Mouse (Mus musculus) stomach, postnatal 0 days (tissue): ENCODE measurements around the gene Otud7a. TPM values are rescaled to one million over a fixed set of nuclear protein-coding genes. Genes with fewer than 3 reads are reported as not detected.

ENCODE experiments used
- ATAC-seq: fragments of 200-750 bp; cut with Nextera tagmentation; 2 replicates; pipeline ENCODE4 v1.8.0; 2017; ENCODE audit not compliant: low FRiP score, low TSS enrichment
- DNase-seq: peaks from one replicate; pipeline ENCODE4 v3.0.0-alpha.2; 2016; ENCODE audit warnings: low spot score
- H3K27ac ChIP-seq: fragments of 300-500 bp; sonication (generic); replicated peaks from 2 replicates; pipeline ENCODE4 v1.5.1; 2014; ENCODE audit warnings: mild to moderate bottlenecking, control low read depth
- H3K27me3 ChIP-seq: fragments of 300-500 bp; sonication (generic); 2 replicates; pipeline ENCODE4 v1.6.1; 2014; ENCODE audit warnings: low read length; ENCODE audit not compliant: control insufficient read depth, insufficient read depth
- H3K36me3 ChIP-seq: fragments of 300-500 bp; sonication (generic); 2 replicates; pipeline ENCODE4 v1.6.1; 2014; ENCODE audit warnings: low read length, mixed read lengths; ENCODE audit not compliant: control insufficient read depth, insufficient read depth
- H3K4me1 ChIP-seq: fragments of 300-500 bp; sonication (generic); replicated peaks from 2 replicates; pipeline ENCODE4 v1.6.1; 2014; ENCODE audit warnings: antibody characterized with exemption; ENCODE audit not compliant: control insufficient read depth, insufficient read depth
- H3K4me2 ChIP-seq: fragments of 300-500 bp; sonication (generic); replicated peaks from 2 replicates; pipeline ENCODE4 v1.6.1; 2014; ENCODE audit warnings: low read depth, mild to moderate bottlenecking, control low read depth, moderate library complexity
- H3K4me3 ChIP-seq: fragments of 300-500 bp; sonication (generic); 2 replicates; pipeline ENCODE4 v1.5.1; 2014; ENCODE audit warnings: low read depth, low read length, control low read depth
- H3K9ac ChIP-seq: fragments of 300-500 bp; sonication (generic); 2 replicates; pipeline ENCODE4 v1.6.1; 2014; ENCODE audit warnings: mild to moderate bottlenecking, low read length, control low read depth, mixed read lengths
- H3K9me3 ChIP-seq: fragments of 300-500 bp; sonication (generic); 2 replicates; pipeline ENCODE4 v1.6.1; 2016; ENCODE audit warnings: low read length; ENCODE audit not compliant: control insufficient read depth
- CTCF ChIP-seq: IDR thresholded peaks from 2 replicates; pipeline ENCODE4 v1.5.1; 2016; ENCODE audit warnings: antibody characterized with exemption, low read depth, mild to moderate bottlenecking, moderate library complexity
- EP300 ChIP-seq: optimal IDR thresholded peaks from 2 replicates; pipeline ENCODE3; 2016; ENCODE audit warnings: antibody characterized with exemption
- WGBS: fragments of 180-500 bp; shearing (Covaris S2); extraction: QIAGEN DNeasy Blood & Tissue Kit; methylation state at CpG from one replicate; pipeline ENCODE4 v1.1.7; 2014; 5-methylcytosine and 5-hydroxymethylcytosine counted together
- polyA plus RNA-seq: library from polyadenylated mRNA; unstranded; fragments of >200 nt; fragmentation: Nextera tagmentation; extraction: Ambion mirVana; gene quantifications from 2 replicates; pipeline ENCODE4 v1.2.1, GENCODE M21; 2015

Gene Otud7a
- polyA plus RNA-seq, 1 experiment from 2014 or later: 0.13 TPM

- H3K4me2 ChIP-seq: no peak overlapping the region
- ATAC-seq: no peak
Measured at GRCm38 (mm10) chr7:63508079-63508478, 63.5 kb downstream of the Otud7a start.

GRCm38 (mm10) chr7:63509825-63510224 is 65.3 kb downstream of the Otud7a start:
- Histone ChIP-seq H3K27ac (no peak overlapping the region), H3K4me3 (no peak overlapping the region), H3K9me3 (no peaks in the 10 kb centered on the region), H3K4me2 (no peak overlapping the region), H3K27me3 (no peaks in the 10 kb centered on the region), H3K9ac (no peak overlapping the region), H3K4me1 (no peaks in the 10 kb centered on the region), H3K36me3 (no peaks in the 10 kb centered on the region)
- no peak for DNase-seq
- TF ChIP-seq EP300: no peak
- no peak for TF ChIP-seq CTCF
- ATAC-seq: no peak
- WGBS: 60% methylated on average over 1 of the region's 1 CpGs

More at GRCm38 (mm10) chr7:63508079-63508478, 63.5 kb downstream of the Otud7a start:
- no peak overlapping the region for H3K9ac ChIP-seq
- no peaks in the 10 kb centered on the region for H3K9me3 ChIP-seq
- H3K27me3 ChIP-seq: no peaks in the 10 kb centered on the region
- H3K4me3 ChIP-seq: no peak overlapping the region
- DNase-seq: no peak
- no peak for TF ChIP-seq EP300
- no peak for TF ChIP-seq CTCF
- H3K27ac ChIP-seq: no peak overlapping the region
- H3K4me1 ChIP-seq: no peaks in the 10 kb centered on the region
- WGBS: 95% methylated on average over 2 of the region's 2 CpGs
- H3K36me3 ChIP-seq: no peaks in the 10 kb centered on the region

DNA sequence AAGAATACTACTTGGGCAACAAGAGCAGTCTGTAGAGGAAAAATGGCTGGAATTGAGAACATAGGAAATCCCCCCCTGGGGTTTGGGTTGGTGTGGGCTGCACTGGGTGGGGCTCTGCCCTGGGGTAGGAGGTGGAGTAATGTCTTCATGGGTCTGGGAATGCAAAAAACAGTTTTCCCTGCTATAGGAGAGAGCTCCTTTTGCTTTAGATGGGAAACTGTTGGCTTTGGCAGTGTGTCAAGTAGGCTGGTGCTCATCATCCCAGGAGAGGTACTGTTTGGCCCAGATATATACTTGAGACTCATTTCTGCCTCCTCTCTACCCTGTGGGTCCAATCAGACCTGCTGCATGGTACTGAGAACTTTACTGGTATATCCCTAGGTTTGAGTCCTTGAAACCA is 66.9 kb downstream of the Otud7a start:
- H3K9me3 ChIP-seq: no peaks in the 10 kb centered on the region
- H3K4me1 ChIP-seq: no peaks in the 10 kb centered on the region
- TF ChIP-seq EP300: no peak
- TF ChIP-seq CTCF: no peak
- no peak overlapping the region for H3K27ac ChIP-seq
- H3K4me2 ChIP-seq: no peak overlapping the region
- no peak overlapping the region for H3K9ac ChIP-seq
- no peak overlapping the region for H3K4me3 ChIP-seq
- ATAC-seq: no peak
- H3K27me3 ChIP-seq: no peaks in the 10 kb centered on the region
- H3K36me3 ChIP-seq: no peaks in the 10 kb centered on the region
- no peak for DNase-seq

- H3K4me1 ChIP-seq: no peaks in the 10 kb centered on the region
- WGBS: 63% methylated on average over 2 of the region's 2 CpGs
- DNase-seq: no peak
- no peaks in the 10 kb centered on the region for H3K36me3 ChIP-seq
- H3K27ac ChIP-seq: no peak overlapping the region
- TF ChIP-seq CTCF (no peak), EP300 (no peak)
- no peak overlapping the region for H3K4me3 ChIP-seq
- no peak overlapping the region for H3K9ac ChIP-seq
- H3K9me3 ChIP-seq: no peaks in the 10 kb centered on the region
- no peak for ATAC-seq
- no peak overlapping the region for H3K4me2 ChIP-seq
- H3K27me3 ChIP-seq: no peaks in the 10 kb centered on the region
Measured at GRCm38 (mm10) chr7:63512561-63512960, 68.0 kb downstream of the Otud7a start.

DNA sequence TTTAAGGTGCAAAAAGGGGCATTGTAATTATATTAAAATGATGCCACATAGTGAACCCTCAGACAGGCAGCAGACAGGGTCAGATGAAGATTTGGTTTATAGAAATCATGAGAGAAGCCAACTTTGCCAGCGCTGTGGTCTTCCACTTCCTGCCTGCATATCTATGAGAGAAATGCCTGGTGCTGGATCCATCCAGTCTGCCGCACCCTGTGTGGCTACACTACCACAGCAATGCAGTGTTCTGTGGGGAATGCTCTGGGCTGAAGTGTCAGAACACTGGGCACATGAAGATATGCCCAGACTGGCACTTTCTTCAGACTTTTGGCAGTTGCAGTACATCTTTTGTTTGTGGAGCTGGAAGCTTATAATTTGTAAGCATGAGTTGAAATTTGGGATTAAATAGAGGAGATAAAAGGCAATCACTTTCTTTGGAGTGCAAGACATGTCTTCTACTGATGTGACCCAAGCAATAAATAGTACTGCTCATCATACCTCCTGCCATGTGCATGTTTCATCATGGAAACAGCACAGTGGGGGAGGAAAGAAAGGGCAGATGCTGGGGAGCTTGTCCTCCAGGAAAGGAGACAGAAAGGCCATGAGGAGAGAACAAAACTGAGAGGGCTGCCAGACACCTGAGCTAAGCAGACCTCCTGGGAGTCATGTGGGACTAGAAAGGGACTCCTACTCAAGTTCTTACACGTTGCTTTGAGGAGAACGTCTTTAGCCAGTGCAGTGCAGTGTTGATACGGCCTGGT is 71.8 kb downstream of the Otud7a start:
- H3K9ac ChIP-seq: no peak overlapping the region
- H3K4me2 ChIP-seq: no peak overlapping the region
- no peaks in the 10 kb centered on the region for H3K9me3 ChIP-seq
- no peak overlapping the region for H3K27ac ChIP-seq
- no peaks in the 10 kb centered on the region for H3K36me3 ChIP-seq
- H3K27me3 ChIP-seq: no peaks in the 10 kb centered on the region
- ATAC-seq: no peak
- no peak for DNase-seq
- TF ChIP-seq CTCF (no peak), EP300 (no peak)
- WGBS: 76% methylated on average over 5 of the region's 5 CpGs
- H3K4me1 ChIP-seq: no peaks in the 10 kb centered on the region
- H3K4me3 ChIP-seq: no peak overlapping the region

GRCm38 (mm10) chr7:63520299-63520698 is 75.7 kb downstream of the Otud7a start:
- Histone ChIP-seq H3K4me3 (no peak overlapping the region), H3K4me2 (no peak overlapping the region), H3K9ac (no peak overlapping the region), H3K36me3 (no peaks in the 10 kb centered on the region), H3K27me3 (no peaks in the 10 kb centered on the region), H3K9me3 (no peaks in the 10 kb centered on the region), H3K4me1 (no peaks in the 10 kb centered on the region), H3K27ac (no peak overlapping the region)
- DNase-seq (no peak), ATAC-seq (no peak)
- TF ChIP-seq EP300 (no peak), CTCF (no peak)
- WGBS: 67% methylated on average over 1 of the region's 1 CpGs
